Mouse (Mus musculus): ENCODE measurements around the gene Lif.

- TF ChIP-seq CTCF (IDR thresholded peaks at IDR 0.05) (no peak), EP300 (IDR thresholded peaks at IDR 0.05) (no peak)
Observed at GRCm38 (mm10) chr11:4292888-4293247, 35.5 kb downstream of the Lif start.
